Mouse (Mus musculus): ENCODE results near the gene Gapdhs. TPM values are rescaled to one million over a fixed set of nuclear protein-coding genes. Genes with fewer than 3 reads are reported as not detected.
"Not testable (repeated sequence)": the region's sequence is repeated elsewhere in the genome, so short reads cannot be mapped to it uniquely, and the experiment has no call there.

Gene Gapdhs
- not detected for total RNA-seq (2021)
- long read RNA-seq, experiment 1 = 0 reads
- long read RNA-seq, experiment 2 = 0 reads

GRCm38 (mm10) chr7:30743617-30744016 is at the start of gene Gapdhs:
Gene Gapdhs (minus strand): TSS chr7:30743681.
- DNase-seq; intact Hi-C loops (cut with DNase I; ENCODE audit: low total_unique reads): not testable (repeated sequence)

GRCm38 (mm10) chr7:30791921-30792320 is 48.4 kb upstream of the Gapdhs start:
- DNase-seq = no peak
- intact Hi-C loops (cut with DNase I; ENCODE audit: low total_unique reads) = no loop called here

- intact Hi-C loops (cut with DNase I; ENCODE audit: low total_unique reads) = no loop called here
- DNase-seq = no peak
These were observed 46.7 kb upstream of the Gapdhs start for GRCm38 (mm10) chr7:30790141-30790540.

GRCm38 (mm10) chr7:30787377-30788022 is 44.0 kb upstream of the Gapdhs start, which contains the start of gene Krtdap:
Gene Krtdap (plus strand): TSS chr7:30787896.
- DNase-seq = no peak

GRCm38 (mm10) chr7:30785721-30786546 is 42.5 kb upstream of the Gapdhs start:
- intact Hi-C loops (cut with DNase I; ENCODE audit: low total_unique reads) = no loop called here
- DNase-seq = no peak

More at GRCm38 (mm10) chr7:30787377-30788022, 44.0 kb upstream of the Gapdhs start, which contains the start of gene Krtdap:
- intact Hi-C loops (cut with DNase I; ENCODE audit: low total_unique reads) = no loop called here

GRCm38 (mm10) chr7:30785154-30785553 is 41.7 kb upstream of the Gapdhs start:
- intact Hi-C loops (cut with DNase I; ENCODE audit: low total_unique reads) = no loop called here
- no peak for DNase-seq

GRCm38 (mm10) chr7:30782658-30783057 is 39.2 kb upstream of the Gapdhs start:
- intact Hi-C loops (cut with DNase I; ENCODE audit: low total_unique reads) = no loop called here
- no peak for DNase-seq

GRCm38 (mm10) chr7:30781792-30782191 is 38.3 kb upstream of the Gapdhs start:
- no peak for DNase-seq
- intact Hi-C loops (cut with DNase I; ENCODE audit: low total_unique reads) = no loop called here

- intact Hi-C loops (cut with DNase I; ENCODE audit: low total_unique reads) = no loop called here
- DNase-seq = no peak
These were observed 34.4 kb upstream of the Gapdhs start for GRCm38 (mm10) chr7:30777911-30778310.

GRCm38 (mm10) chr7:30777081-30777579 is 33.6 kb upstream of the Gapdhs start:
- intact Hi-C loops (cut with DNase I; ENCODE audit: low total_unique reads) = no loop called here
- DNase-seq = no peak

- intact Hi-C loops (cut with DNase I; ENCODE audit: low total_unique reads) = no loop called here
- DNase-seq = no peak
These were observed 32.6 kb upstream of the Gapdhs start for GRCm38 (mm10) chr7:30776104-30776503.

- intact Hi-C loops (cut with DNase I; ENCODE audit: low total_unique reads) = no loop called here
These were observed 25.8 kb upstream of the Gapdhs start for GRCm38 (mm10) chr7:30769236-30769635.

GRCm38 (mm10) chr7:30766408-30766807 is 22.9 kb upstream of the Gapdhs start:
- intact Hi-C loops (cut with DNase I; ENCODE audit: low total_unique reads) = no loop called here
- no peak for DNase-seq

More at GRCm38 (mm10) chr7:30769236-30769635, 25.8 kb upstream of the Gapdhs start:
- no peak for DNase-seq

- DNase-seq = no peak
- intact Hi-C loops (cut with DNase I; ENCODE audit: low total_unique reads) = no loop called here
These were observed 21.7 kb upstream of the Gapdhs start for GRCm38 (mm10) chr7:30765173-30765572.

GRCm38 (mm10) chr7:30763456-30763855 is 20.0 kb upstream of the Gapdhs start, which contains the start of gene Dmkn:
Gene Dmkn (plus strand): TSS chr7:30763756.
- intact Hi-C loops (cut with DNase I; ENCODE audit: low total_unique reads) = no loop called here
- DNase-seq = no peak

- no peak for DNase-seq
- intact Hi-C loops (cut with DNase I; ENCODE audit: low total_unique reads) = no loop called here
These were observed 18.4 kb upstream of the Gapdhs start for GRCm38 (mm10) chr7:30761769-30762352.

- DNase-seq = peak; percentile 32
- intact Hi-C loops (cut with DNase I; ENCODE audit: low total_unique reads) = no loop called here
These were observed 15.4 kb upstream of the Gapdhs start for GRCm38 (mm10) chr7:30758853-30759252.

GRCm38 (mm10) chr7:30757001-30757400 is 13.5 kb upstream of the Gapdhs start:
- no peak for DNase-seq
- intact Hi-C loops (cut with DNase I; ENCODE audit: low total_unique reads) = no loop called here

- no peak for DNase-seq
- intact Hi-C loops (cut with DNase I; ENCODE audit: low total_unique reads) = no loop called here
These were observed 7.7 kb upstream of the Gapdhs start, which contains the start of gene Sbsn for GRCm38 (mm10) chr7:30751086-30751669. Gene Sbsn (plus strand): TSS chr7:30751471.

All from gastrocnemius, postnatal 14 days (tissue).